Mouse (Mus musculus): Measurements from ENCODE around the gene Ccdc121.

Ccdc121 gene
- long read RNA-seq, experiment 1: 0 reads
- long read RNA-seq, experiment 2: 0 reads

DNA sequence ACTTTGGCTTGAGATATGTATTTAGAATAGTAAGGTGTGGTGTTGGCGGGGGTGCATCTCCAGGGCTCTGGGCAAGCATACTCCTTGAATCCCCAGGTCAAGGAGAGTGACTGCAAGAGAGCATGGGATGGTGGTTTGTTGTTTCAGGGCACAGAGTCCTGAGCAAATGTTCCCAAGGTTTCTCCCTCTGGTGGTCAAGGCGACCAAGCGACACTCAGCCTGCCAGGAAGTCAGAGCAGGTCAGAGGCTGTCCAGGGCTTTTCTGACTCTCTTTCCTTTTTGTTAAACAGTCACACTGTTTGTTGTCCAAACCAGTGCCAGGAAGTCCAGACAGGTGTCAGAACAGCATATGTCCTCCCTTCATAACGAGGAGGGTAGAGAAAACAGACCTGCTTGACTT lies at the start of gene Ccdc121:
Gene Ccdc121, minus strand, starts transcription at position 145 of the 400 bp plus-strand sequence.
- intact Hi-C loops (cut with DNase I): no loop called here

DNA sequence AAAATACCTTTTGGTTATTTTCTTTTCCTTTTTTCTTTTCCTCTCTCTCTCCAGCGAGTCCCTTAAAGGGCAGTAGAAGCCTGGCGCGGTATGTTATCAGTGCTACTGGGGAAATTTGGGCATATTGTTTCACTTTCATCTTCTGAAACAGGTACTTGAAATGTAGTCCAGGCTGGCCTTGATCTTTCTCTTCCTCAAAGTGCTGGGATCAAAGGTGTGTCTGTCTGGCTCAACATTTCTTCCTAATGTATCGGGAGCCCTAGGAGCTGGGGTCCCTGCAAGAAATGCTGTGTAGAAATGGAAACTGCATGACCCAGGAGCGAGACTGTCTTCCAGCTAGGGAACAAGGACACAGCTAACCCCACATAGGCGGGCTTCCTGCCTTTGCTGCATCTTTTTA lies 49.1 kb upstream of the Ccdc121 start:
- intact Hi-C loops (cut with DNase I): no loop called here

DNA sequence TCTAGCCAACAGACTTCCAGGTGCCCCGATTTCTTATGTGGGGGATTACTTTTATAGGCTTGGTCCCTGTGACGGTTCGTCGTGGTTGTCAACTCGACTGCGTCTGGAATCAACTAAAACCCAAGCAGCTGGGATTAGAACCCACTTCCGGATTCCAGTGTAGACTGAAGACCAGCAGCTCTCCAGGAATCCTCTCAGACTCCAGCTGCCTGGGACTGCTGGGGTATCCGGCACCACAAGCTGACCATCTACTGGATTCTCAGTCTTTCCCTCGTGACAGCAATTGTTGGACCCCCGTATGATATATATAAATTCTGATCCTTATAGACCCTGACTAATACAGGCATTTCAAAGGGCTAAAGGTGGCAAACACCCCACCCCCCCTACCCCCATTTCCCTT lies 48.4 kb upstream of the Ccdc121 start:
- intact Hi-C loops (cut with DNase I): no loop called here

GRCm38 (mm10) chr1:181555475-181555874 lies 44.2 kb upstream of the Ccdc121 start:
- intact Hi-C loops (cut with DNase I): no loop called here

- intact Hi-C loops (cut with DNase I): loop anchor here (5.0 kb wide), 1 partner anchor 65 kb away; no protein-coding TSS in a partner anchor
Observed at GRCm38 (mm10) chr1:181552533-181553410, 41.5 kb upstream of the Ccdc121 start.

- intact Hi-C loops (cut with DNase I): loop anchor here (5.0 kb wide), 1 partner anchor 66 kb away; no protein-coding TSS in a partner anchor
Observed at GRCm38 (mm10) chr1:181550826-181551225, 39.6 kb upstream of the Ccdc121 start.

DNA sequence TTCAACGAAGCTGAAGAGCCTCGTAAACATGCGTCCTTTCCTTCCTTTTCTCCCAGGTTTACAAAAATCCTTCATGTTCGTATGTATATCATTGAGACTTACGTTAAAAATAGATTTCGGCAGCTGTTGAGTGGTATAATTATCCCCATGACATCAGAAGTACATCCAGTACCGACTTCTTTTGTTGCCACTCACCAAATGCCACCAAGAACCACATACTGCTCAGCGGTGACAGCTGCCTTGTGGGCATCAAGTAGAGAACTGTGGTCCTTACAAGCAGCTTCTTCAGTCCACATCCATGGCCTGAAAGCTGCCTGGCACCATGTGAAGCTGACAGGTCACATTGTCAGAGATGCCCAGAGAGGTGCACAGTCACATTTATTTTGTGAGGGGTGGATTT lies 38.7 kb upstream of the Ccdc121 start:
- intact Hi-C loops (cut with DNase I): loop anchor here (5.0 kb wide), 2 partner anchors 67 to 278 kb away; no protein-coding TSS in a partner anchor

GRCm38 (mm10) chr1:181545044-181545772 lies 34.0 kb upstream of the Ccdc121 start:
- intact Hi-C loops (cut with DNase I): loop anchor here (1.0 to 5.0 kb wide), 3 partner anchors 80 to 273 kb away; no protein-coding TSS in a partner anchor

DNA sequence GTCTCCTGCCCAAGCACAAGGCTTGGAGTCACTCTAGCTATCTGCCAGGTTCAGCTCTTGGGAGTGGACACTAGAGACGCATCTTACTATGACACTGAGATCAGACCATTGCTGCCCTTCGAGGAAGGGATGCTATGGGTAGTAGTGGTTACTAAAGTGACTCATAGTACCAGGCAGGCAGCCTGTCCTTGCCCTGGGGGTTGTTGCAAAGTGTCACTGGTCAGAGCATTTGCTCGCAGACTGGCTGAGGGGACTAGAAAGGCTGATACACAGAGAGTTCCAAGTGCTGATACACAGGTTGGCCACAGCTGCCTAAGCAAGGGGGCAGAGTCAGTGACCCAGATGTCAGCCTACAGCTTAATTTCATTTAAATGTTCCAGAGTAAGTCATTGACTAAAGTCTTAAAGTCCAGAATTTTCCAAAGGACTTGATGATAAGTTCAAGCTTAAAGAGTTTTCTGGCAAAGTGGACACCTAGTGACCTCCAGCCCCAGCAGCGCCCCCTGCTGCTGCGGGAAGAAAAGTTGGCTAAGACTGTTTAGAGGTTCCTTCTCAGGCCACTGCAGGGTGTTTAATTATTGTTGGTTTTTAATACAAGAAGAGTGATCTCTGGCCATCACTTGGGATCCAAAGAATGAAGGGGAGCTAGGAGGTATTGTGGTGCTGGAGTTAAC lies 32.6 kb upstream of the Ccdc121 start:
- intact Hi-C loops (cut with DNase I): loop anchor here (2.0 kb wide), 1 partner anchor 165 kb away; no protein-coding TSS in a partner anchor

DNA sequence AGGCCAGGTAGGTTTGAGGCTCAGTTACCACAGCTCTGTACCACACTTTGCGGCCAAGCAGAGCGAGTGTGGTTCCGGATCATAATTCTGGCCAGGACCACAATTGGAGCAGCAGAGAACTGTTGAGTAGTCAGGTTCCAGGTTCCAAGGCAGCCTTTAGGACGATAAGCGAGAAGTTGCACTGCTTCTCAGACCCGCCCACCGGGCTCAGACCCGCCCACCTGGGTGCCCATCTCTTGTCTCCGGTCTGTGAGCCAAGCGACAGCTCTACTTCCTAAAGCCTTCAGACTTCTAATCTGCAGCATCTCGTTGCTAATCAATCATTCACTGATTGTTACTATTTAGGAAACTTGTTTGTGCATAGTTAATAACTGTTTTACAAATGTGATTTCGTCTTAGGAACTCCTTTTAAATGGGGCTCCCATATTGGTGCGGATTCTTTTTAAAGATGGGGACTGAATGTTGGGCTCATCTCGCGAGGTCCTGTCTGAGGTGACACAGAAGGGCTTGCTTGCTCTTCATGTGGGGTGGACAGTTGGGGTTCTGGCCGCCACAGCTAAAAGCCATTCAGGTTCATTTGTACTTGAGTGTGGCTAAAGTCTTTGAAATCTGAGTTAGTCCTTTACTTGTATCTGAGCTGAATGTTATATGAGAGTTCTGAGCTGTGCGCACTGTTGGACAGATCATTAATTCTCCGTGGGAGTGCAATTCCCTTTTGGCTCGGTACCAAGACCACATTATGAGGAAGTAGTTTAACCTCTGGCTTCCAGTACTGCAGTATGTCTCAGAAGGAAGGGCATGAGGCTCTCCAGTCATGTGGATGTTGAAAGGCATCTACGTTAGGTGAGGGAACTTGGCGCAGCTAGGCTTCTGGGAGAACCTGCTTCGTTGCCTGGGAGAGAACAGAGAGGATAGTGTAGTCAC lies 28.9 kb upstream of the Ccdc121 start:
- intact Hi-C loops (cut with DNase I): no loop called here

DNA sequence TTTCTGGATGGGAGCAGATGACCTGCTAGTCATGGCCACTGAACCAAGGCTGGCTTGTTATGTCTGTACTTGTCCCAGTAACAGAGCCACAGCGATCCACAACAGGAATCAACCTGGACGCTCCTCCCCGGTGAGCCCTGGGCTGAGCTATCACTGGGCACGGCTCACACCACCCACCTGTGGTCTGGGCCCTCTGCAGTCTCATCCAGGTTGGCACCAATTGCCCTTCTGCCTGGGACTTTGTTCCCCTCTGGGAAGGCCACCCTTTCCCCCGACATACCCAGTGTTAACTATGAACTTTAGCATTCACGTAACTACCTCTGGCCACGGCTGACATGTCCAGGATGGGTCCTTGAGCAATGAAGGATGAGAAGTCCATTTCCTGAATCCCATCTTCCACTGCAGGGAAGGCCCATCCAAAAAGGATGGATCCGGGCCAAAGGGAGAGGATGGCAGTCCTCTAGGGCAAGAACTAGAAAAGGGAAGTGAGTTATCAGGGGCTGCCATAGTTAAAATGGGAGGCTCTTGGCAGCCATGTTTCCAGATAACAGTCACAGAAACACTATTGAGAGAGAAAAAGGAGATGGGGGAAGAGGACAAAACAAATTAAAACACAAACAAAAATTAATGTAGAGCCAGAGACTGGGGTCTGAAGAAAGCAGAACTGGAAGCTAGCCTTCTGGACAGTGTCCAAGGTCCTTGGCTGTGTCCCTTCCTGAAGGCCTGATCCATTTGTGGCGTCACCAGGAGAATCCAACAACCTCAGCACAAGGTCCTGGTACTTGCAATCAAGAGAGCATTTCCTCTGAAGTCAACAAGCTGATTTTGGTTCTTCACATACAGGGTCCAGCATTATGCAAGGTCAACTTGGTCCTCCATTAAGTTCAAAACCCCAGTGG lies 26.6 kb upstream of the Ccdc121 start:
- intact Hi-C loops (cut with DNase I): no loop called here

GRCm38 (mm10) chr1:181535165-181535873 lies 24.1 kb upstream of the Ccdc121 start:
- intact Hi-C loops (cut with DNase I): no loop called here

- intact Hi-C loops (cut with DNase I): no loop called here
Observed at GRCm38 (mm10) chr1:181529368-181529767, 18.1 kb upstream of the Ccdc121 start.

GRCm38 (mm10) chr1:181525996-181526395 lies 14.7 kb upstream of the Ccdc121 start:
- intact Hi-C loops (cut with DNase I): no loop called here

GRCm38 (mm10) chr1:181523831-181524230 lies 12.6 kb upstream of the Ccdc121 start:
- intact Hi-C loops (cut with DNase I): no loop called here

DNA sequence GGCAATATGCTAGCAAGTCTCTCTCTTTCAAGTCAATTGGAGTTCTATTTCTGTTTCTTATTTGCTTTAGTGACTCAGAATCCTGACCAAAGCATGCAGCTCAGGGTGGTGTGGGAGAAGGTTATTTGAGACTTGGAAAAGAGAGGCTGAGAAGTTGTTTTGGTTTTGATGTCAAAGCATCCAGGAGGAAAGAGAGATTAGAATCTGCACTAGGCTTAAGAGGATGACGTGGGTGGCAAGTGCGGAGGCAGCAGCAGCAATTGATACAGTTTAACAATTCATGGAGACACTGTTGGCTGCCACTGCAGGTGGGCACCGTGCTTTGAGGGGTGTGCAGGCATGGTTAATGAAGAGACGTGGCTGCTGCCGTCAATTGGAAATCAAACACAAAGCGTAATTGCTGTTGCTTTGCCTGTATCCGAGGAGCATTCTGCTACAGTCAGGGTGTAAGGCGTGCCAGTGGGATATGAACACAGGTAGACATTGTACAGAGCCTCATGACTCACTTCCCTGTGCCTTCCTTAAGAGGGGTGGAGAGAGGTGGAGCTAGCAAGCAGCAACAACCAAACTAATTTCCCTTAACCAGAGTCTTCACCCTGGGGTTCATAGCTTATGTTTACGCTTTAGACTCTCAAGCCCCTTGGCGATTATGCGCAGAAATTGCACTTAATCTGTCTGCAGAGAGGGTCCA lies 10.3 kb upstream of the Ccdc121 start:
- intact Hi-C loops (cut with DNase I): no loop called here

- intact Hi-C loops (cut with DNase I): no loop called here
Observed at GRCm38 (mm10) chr1:181519137-181519536, 7.9 kb upstream of the Ccdc121 start.

DNA sequence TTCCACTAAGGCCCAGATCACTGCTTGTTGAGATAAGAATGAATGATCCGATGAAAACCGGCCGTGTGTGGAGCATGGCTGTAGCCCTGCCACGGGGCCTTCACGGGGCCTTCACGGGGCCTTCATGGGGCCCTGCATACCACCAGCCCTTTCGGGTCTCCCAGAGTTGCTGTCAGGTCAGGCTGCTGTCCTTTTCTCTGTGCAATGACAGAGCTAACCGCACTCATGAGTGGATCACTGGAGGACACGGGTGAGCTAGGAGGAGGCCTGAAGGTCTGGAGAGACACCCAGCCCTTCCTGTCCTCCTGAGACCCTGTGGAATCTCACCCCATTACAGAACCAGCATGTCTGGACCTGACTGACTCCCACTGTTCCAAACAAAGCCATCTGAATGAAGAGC lies 6.8 kb upstream of the Ccdc121 start:
- intact Hi-C loops (cut with DNase I): no loop called here

Measured in adrenal gland (tissue).